Mouse (Mus musculus) liver, embryonic 14.5 days (tissue): ENCODE measurements at regions not wholly inside any gene's neighbourhood (a gene's known extent, or its start where the extent isn't known, plus 50 kb on each side); places are given as distances from the start of the nearest gene placed in this dataset.

Experiments used
- ATAC-seq: fragments of 200-750 bp; cut with Nextera tagmentation; 2 replicates; pipeline ENCODE4 v1.8.0; 2017; ENCODE audit warnings: moderate number of reproducible peaks, mild to moderate bottlenecking, moderate library complexity; ENCODE audit not compliant: insufficient read depth
- DNase-seq, 3 experiments: peaks; one replicate each; pipeline ENCODE4 v3.0.0-alpha.2; 2012 to 2013; ENCODE audit warnings: low read depth in 3 of 3, low spot score in 3 of 3
- H3K27ac ChIP-seq: fragments of 300-500 bp; sonication (generic); 2 replicates; pipeline ENCODE4 v1.5.1; 2014; ENCODE audit warnings: moderate library complexity, mild to moderate bottlenecking, control low read depth, inconsistent platforms
- H3K27me3 ChIP-seq: fragments of 300-500 bp; sonication (generic); 2 replicates; pipeline ENCODE4 v1.6.1; 2014; ENCODE audit warnings: mild to moderate bottlenecking, low read length, moderate library complexity; ENCODE audit not compliant: control insufficient read depth, insufficient read depth
- H3K36me3 ChIP-seq: fragments of 300-500 bp; sonication (generic); replicated peaks from 2 replicates; pipeline ENCODE4 v1.6.1; 2014; ENCODE audit warnings: low read depth; ENCODE audit not compliant: control insufficient read depth, insufficient read depth
- H3K4me1 ChIP-seq, 2 experiments: fragments of 200-500 bp in 1 of 2; fragments of 300-500 bp in 1 of 2; sonication (generic) in 1 of 2; replicated peaks; 2 replicates each; pipeline ENCODE4 v1.6.1; 2012 to 2014; ENCODE audit warnings: antibody characterized with exemption in 1 of 2, inconsistent platforms in 1 of 2, low read length in 1 of 2; ENCODE audit not compliant: control insufficient read depth in 2 of 2, insufficient read depth in 2 of 2
- H3K4me2 ChIP-seq: fragments of 300-500 bp; sonication (generic); 2 replicates; pipeline ENCODE4 v1.6.1; 2014; ENCODE audit warnings: low read depth, mild to moderate bottlenecking, control low read depth, moderate library complexity
- H3K4me3 ChIP-seq, 2 experiments: fragments of 200-500 bp in 1 of 2; fragments of 300-500 bp in 1 of 2; sonication (generic) in 1 of 2; 2 replicates each; pipeline ENCODE4 v1.5.1; 2012 to 2014; ENCODE audit warnings: low read depth in 2 of 2, low read length in 2 of 2, mild to moderate bottlenecking in 2 of 2, control low read depth in 1 of 2, inconsistent platforms in 1 of 2, moderate library complexity in 1 of 2; ENCODE audit not compliant: insufficient read depth in 1 of 2
- H3K9ac ChIP-seq: fragments of 300-500 bp; sonication (generic); replicated peaks from 2 replicates; pipeline ENCODE4 v1.6.1; 2014; ENCODE audit warnings: mild to moderate bottlenecking, control low read depth, moderate library complexity
- H3K9me3 ChIP-seq: fragments of 300-500 bp; sonication (generic); 2 replicates; pipeline ENCODE4 v1.6.1; 2016; ENCODE audit warnings: low read length, mixed read lengths; ENCODE audit not compliant: control insufficient read depth
- CTCF ChIP-seq: IDR thresholded peaks from 2 replicates; pipeline ENCODE4 v1.5.1; 2016; ENCODE audit warnings: antibody characterized with exemption, low read depth, control low read depth
- EP300 ChIP-seq: IDR thresholded peaks from 2 replicates; pipeline ENCODE4 v1.6.1; 2016; ENCODE audit warnings: antibody characterized with exemption, low read depth
- WGBS: fragments of 180-500 bp; shearing (Covaris S2); extraction: QIAGEN DNeasy Blood & Tissue Kit; methylation state at CpG from one replicate; pipeline ENCODE4 v1.1.7; 2014; ENCODE audit not compliant: insufficient replicate concordance; 5-methylcytosine and 5-hydroxymethylcytosine counted together

DNA sequence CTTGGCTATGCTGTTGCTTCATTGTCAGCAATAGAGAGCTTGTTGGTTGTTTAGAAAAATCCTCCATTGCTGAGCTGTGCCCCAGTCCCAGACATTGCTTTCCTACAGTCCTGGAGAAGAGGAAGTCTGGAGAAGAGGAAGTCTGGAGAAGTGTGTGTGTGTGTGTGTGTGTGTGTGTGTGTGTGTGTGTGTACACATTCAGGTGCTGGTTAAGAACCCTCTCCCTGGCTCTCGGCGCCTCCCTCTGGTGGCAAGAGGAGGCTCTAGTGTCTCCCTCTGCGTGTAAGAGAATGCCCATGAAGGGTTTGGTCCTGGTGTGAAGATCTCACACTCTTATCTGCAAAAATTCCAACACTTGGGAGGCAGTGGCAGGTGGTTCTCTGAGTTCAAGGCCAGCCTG is 51.2 kb upstream of the Zfp423 start:
- TF ChIP-seq CTCF, result peak; percentile 53
- TF ChIP-seq EP300, result no peak
- no peak overlapping the region for H3K27ac ChIP-seq
- no peak; the same call in 1 of the 2 replicates for ATAC-seq

DNA sequence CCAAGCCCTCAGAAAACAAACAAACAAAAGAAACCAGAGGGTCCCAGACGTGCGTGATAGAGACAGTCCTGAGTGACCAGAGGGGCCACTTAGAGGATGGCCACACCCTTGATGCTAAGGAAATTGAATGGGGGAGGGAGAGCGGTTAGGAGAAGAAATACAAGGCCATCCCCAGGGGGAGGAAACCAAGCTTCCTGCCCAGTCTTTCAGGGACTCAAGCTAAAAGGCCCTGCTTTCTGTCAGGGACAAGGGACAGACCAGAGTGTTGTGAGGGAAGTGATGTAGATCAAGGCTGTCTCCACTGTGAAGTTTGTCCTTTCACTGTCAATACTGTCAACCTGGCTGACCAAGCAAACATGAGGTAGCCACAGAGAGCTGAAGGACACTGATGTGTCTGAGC is 50.5 kb upstream of the Zfp423 start:
- Histone ChIP-seq H3K4me3 (no peak overlapping the region), H3K4me1 (peaks cover 0 to 10% of the 10 kb centered on the region in 2 experiments; a peak in 1 of 4 replicates), H3K9me3 (no peaks in the 10 kb centered on the region), H3K27ac (no peak overlapping the region), H3K9ac (no peak overlapping the region), H3K36me3 (no peaks in the 10 kb centered on the region), H3K4me2 (no peak overlapping the region), H3K27me3 (no peaks in the 10 kb centered on the region)
- ATAC-seq (no peak), DNase-seq (no peak)
- no peak for TF ChIP-seq EP300
- TF ChIP-seq CTCF, result no peak
- WGBS, result 25% methylated on average over 3 of the region's 3 CpGs

More for the DNA sequence above, 51.2 kb upstream of the Zfp423 start:
- peaks cover 0 to 10% of the 10 kb centered on the region in 2 experiments; a peak in 1 of 4 replicates for H3K4me1 ChIP-seq
- no peaks in the 10 kb centered on the region for H3K27me3 ChIP-seq
- DNase-seq, result no peak
- H3K9ac ChIP-seq, result no peak overlapping the region
- H3K4me2 ChIP-seq, result no peak overlapping the region
- no peaks in the 10 kb centered on the region for H3K9me3 ChIP-seq
- no peak overlapping the region for H3K4me3 ChIP-seq
- no peaks in the 10 kb centered on the region for H3K36me3 ChIP-seq
- 16% methylated on average over 3 of the region's 3 CpGs for WGBS
